Mouse (Mus musculus) stomach, embryonic 14.5 days (tissue): ENCODE results near the gene Etnk1. TPM values are rescaled to one million over a fixed set of nuclear protein-coding genes. Genes with fewer than 3 reads are reported as not detected.

Experiments
- ATAC-seq: fragments of 200-750 bp; cut with Nextera tagmentation; 2 replicates; pipeline ENCODE4 v1.8.0; 2017; ENCODE audit warnings: low read depth, moderate TSS enrichment; ENCODE audit not compliant: insufficient number of reproducible peaks, insufficient read depth, low FRiP score
- H3K27ac ChIP-seq: fragments of 300-500 bp; sonication (generic); 2 replicates; pipeline ENCODE4 v1.5.1; 2014; ENCODE audit warnings: mild to moderate bottlenecking, low read length, moderate library complexity, mixed read lengths
- H3K27me3 ChIP-seq: fragments of 300-500 bp; sonication (generic); 2 replicates; pipeline ENCODE4 v1.6.1; 2014; ENCODE audit warnings: low read length, control low read depth, mixed read lengths; ENCODE audit not compliant: control insufficient read depth, insufficient read depth
- H3K36me3 ChIP-seq: fragments of 300-500 bp; sonication (generic); 2 replicates; pipeline ENCODE4 v1.6.1; 2014; ENCODE audit warnings: mild to moderate bottlenecking, control low read depth, low read length, moderate library complexity, mixed read lengths; ENCODE audit not compliant: control insufficient read depth, insufficient read depth
- H3K4me1 ChIP-seq: fragments of 300-500 bp; sonication (generic); 2 replicates; pipeline ENCODE4 v1.6.1; 2014; ENCODE audit warnings: low read length, control low read depth, mixed read lengths; ENCODE audit not compliant: control insufficient read depth, insufficient read depth
- H3K4me2 ChIP-seq: fragments of 300-500 bp; sonication (generic); replicated peaks from 2 replicates; pipeline ENCODE4 v1.6.1; 2014; ENCODE audit warnings: low read depth, low read length, control low read depth
- H3K4me3 ChIP-seq: fragments of 300-500 bp; sonication (generic); 2 replicates; pipeline ENCODE4 v1.5.1; 2014; ENCODE audit warnings: low read depth, low read length, control low read depth
- H3K9ac ChIP-seq: fragments of 300-500 bp; sonication (generic); replicated peaks from 2 replicates; pipeline ENCODE4 v1.6.1; 2014; ENCODE audit warnings: low read depth, mild to moderate bottlenecking, control low read depth, low read length, moderate library complexity, mixed read lengths
- H3K9me3 ChIP-seq: fragments of 300-500 bp; sonication (generic); 2 replicates; pipeline ENCODE4 v1.6.1; 2016; ENCODE audit warnings: low read depth, low read length, control low read depth; ENCODE audit not compliant: control insufficient read depth
- WGBS: fragments of 180-500 bp; shearing (Covaris S2); extraction: QIAGEN DNeasy Blood & Tissue Kit; methylation state at CpG from one replicate; pipeline ENCODE4 v1.1.7; 2014; 5-methylcytosine and 5-hydroxymethylcytosine counted together
- polyA plus RNA-seq: library from polyadenylated mRNA; unstranded; fragments of >200 nt; fragmentation: Nextera tagmentation; extraction: Ambion mirVana; gene quantifications from 2 replicates; pipeline ENCODE4 v1.2.1, GENCODE M21; 2014

Gene Etnk1
- 24.2 and 25.2 TPM in 2 replicates for polyA plus RNA-seq

GRCm38 (mm10) chr6:143166452-143167357 lies at the start of gene Etnk1:
TSS of gene Etnk1 (plus strand) at chr6:143167221.
- no peaks in the 10 kb centered on the region for H3K27me3 ChIP-seq
- peak; percentile 96 for ATAC-seq
- peak within 1 kb of the TSS; percentile 78 for H3K9ac ChIP-seq
- H3K4me2 ChIP-seq = peak within 1 kb of the TSS; percentile 62
- peak within 1 kb of the TSS; percentile 87 for H3K4me3 ChIP-seq
- H3K4me1 ChIP-seq = peaks cover 10% of the 10 kb centered on the region; the same call in 1 of the 2 replicates
- H3K27ac ChIP-seq = peak within 1 kb of the TSS; percentile 90
- no peaks in the 10 kb centered on the region for H3K36me3 ChIP-seq
- WGBS = under 1% methylated on average over 62 of the region's 81 CpGs
- H3K9me3 ChIP-seq = no peaks in the 10 kb centered on the region

- H3K27me3 ChIP-seq = no peaks in the 10 kb centered on the region
Observed at GRCm38 (mm10) chr6:143119325-143119724, 47.7 kb upstream of the Etnk1 start.

GRCm38 (mm10) chr6:143125721-143126120 lies 41.3 kb upstream of the Etnk1 start:
- Histone ChIP-seq H3K27me3 (no peaks in the 10 kb centered on the region), H3K27ac (no peak overlapping the region)
- no peak for ATAC-seq

More at GRCm38 (mm10) chr6:143119325-143119724, 47.7 kb upstream of the Etnk1 start:
- no peaks in the 10 kb centered on the region for H3K36me3 ChIP-seq
- H3K4me2 ChIP-seq = no peak overlapping the region
- no peaks in the 10 kb centered on the region for H3K4me1 ChIP-seq
- H3K27ac ChIP-seq = no peak overlapping the region
- ATAC-seq = no peak
- 89% methylated on average over 6 of the region's 6 CpGs for WGBS
- H3K9ac ChIP-seq = no peak overlapping the region
- peaks cover 4% of the 10 kb centered on the region; the same call in 1 of the 2 replicates for H3K9me3 ChIP-seq
- no peak overlapping the region for H3K4me3 ChIP-seq

GRCm38 (mm10) chr6:143129466-143129865 lies 37.6 kb upstream of the Etnk1 start:
- Histone ChIP-seq H3K4me1 (no peaks in the 10 kb centered on the region), H3K9ac (no peak overlapping the region), H3K27me3 (no peaks in the 10 kb centered on the region), H3K27ac (no peak overlapping the region), H3K36me3 (no peaks in the 10 kb centered on the region), H3K4me3 (no peak overlapping the region), H3K4me2 (no peak overlapping the region), H3K9me3 (no peaks in the 10 kb centered on the region)
- ATAC-seq = no peak
- 86% methylated on average over 7 of the region's 7 CpGs for WGBS

More at GRCm38 (mm10) chr6:143125721-143126120, 41.3 kb upstream of the Etnk1 start:
- Histone ChIP-seq H3K36me3 (no peaks in the 10 kb centered on the region), H3K4me1 (no peaks in the 10 kb centered on the region), H3K4me3 (no peak overlapping the region), H3K4me2 (no peak overlapping the region), H3K9me3 (no peaks in the 10 kb centered on the region), H3K9ac (no peak overlapping the region)

- H3K27me3 ChIP-seq = no peaks in the 10 kb centered on the region
Observed at GRCm38 (mm10) chr6:143129952-143130351, 37.1 kb upstream of the Etnk1 start.

GRCm38 (mm10) chr6:143130411-143130810 lies 36.6 kb upstream of the Etnk1 start:
- 86% methylated on average over 4 of the region's 4 CpGs for WGBS
- no peak for ATAC-seq
- Histone ChIP-seq H3K4me2 (no peak overlapping the region), H3K4me3 (no peak overlapping the region), H3K9me3 (no peaks in the 10 kb centered on the region), H3K9ac (no peak overlapping the region), H3K27me3 (no peaks in the 10 kb centered on the region), H3K27ac (no peak overlapping the region), H3K36me3 (no peaks in the 10 kb centered on the region), H3K4me1 (no peaks in the 10 kb centered on the region)

More at GRCm38 (mm10) chr6:143129952-143130351, 37.1 kb upstream of the Etnk1 start:
- Histone ChIP-seq H3K4me1 (no peaks in the 10 kb centered on the region), H3K36me3 (no peaks in the 10 kb centered on the region), H3K9me3 (no peaks in the 10 kb centered on the region), H3K4me2 (no peak overlapping the region), H3K27ac (no peak overlapping the region), H3K4me3 (no peak overlapping the region), H3K9ac (no peak overlapping the region)
- WGBS = 88% methylated on average over 3 of the region's 3 CpGs
- ATAC-seq = no peak

DNA sequence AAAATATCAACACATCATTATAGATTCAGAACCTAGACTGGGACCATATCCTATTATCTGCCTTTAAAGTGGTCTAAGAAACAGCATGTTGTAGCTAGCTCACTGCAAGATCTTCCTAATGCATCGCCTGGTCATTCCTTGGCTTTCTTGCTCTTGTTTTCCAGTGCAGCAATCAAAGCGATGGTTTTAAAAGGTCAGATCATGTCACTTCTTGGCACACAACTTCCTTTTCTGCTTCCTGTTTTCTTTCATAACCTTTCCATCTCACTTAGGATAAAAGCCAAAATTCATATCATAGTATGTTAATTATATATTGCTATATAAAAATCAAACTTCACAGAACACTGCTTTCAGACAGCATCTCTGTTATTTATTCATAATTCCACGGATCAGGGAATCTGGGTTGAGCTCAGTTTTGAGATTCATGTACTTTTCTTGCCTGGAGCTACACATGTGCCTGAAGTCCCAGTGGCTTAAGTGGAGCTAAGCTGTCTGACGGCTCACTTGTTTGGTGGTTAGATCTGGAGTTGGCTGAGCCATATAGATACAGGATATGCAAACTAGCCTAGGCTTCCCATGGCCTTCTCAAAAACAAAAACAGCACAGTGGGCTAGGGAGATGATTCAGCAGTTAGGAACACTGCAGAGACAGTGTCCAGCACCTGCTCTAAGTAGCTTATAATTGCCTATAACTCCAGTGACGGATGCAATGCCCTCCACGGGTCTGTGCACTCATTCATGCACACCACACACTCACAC lies 34.9 kb upstream of the Etnk1 start:
- H3K9ac ChIP-seq = no peak overlapping the region
- no peak for ATAC-seq
- H3K27ac ChIP-seq = no peak overlapping the region
- no peaks in the 10 kb centered on the region for H3K4me1 ChIP-seq
- 76% methylated on average over 6 of the region's 6 CpGs for WGBS
- H3K27me3 ChIP-seq = no peaks in the 10 kb centered on the region
- no peak overlapping the region for H3K4me3 ChIP-seq
- no peaks in the 10 kb centered on the region for H3K36me3 ChIP-seq
- H3K4me2 ChIP-seq = no peak overlapping the region
- no peaks in the 10 kb centered on the region for H3K9me3 ChIP-seq

- ATAC-seq = no peak
Observed at GRCm38 (mm10) chr6:143133150-143133549, 33.9 kb upstream of the Etnk1 start.

More at GRCm38 (mm10) chr6:143133150-143133549, 33.9 kb upstream of the Etnk1 start:
- no peak overlapping the region for H3K4me2 ChIP-seq
- H3K4me1 ChIP-seq = no peaks in the 10 kb centered on the region
- WGBS = 69% methylated on average over 2 of the region's 2 CpGs
- no peaks in the 10 kb centered on the region for H3K9me3 ChIP-seq
- no peak overlapping the region for H3K4me3 ChIP-seq
- H3K36me3 ChIP-seq = no peaks in the 10 kb centered on the region
- no peak overlapping the region for H3K9ac ChIP-seq
- H3K27me3 ChIP-seq = no peaks in the 10 kb centered on the region
- H3K27ac ChIP-seq = no peak overlapping the region
